Mouse (Mus musculus): Measurements from ENCODE around the gene Tubgcp3.

- TF ChIP-seq POLR2A (IDR thresholded peaks at IDR 0.05; ENCODE audit: insufficient read depth, low read depth, low read length) (no peak), CTCF (IDR thresholded peaks at IDR 0.05) (no peak)
Measured at GRCm38 (mm10) chr8:12715861-12716585, 44.0 kb upstream of the Tubgcp3 start.

Measured in heart, adult 2 months (tissue).